Mouse (Mus musculus) stomach, embryonic 14.5 days (tissue): ENCODE measurements around the gene Rarg. TPM values are rescaled to one million over a fixed set of nuclear protein-coding genes. Genes with fewer than 3 reads are reported as not detected.
A peak's percentile ranks its signal among the peaks of the same experiment; 100 is the strongest.

ENCODE experiments used
- ATAC-seq: fragments of 200-750 bp; cut with Nextera tagmentation; 2 replicates; pipeline ENCODE4 v1.8.0; 2017; ENCODE audit warnings: low read depth, moderate TSS enrichment; ENCODE audit not compliant: insufficient number of reproducible peaks, insufficient read depth, low FRiP score
- H3K27ac ChIP-seq: fragments of 300-500 bp; sonication (generic); 2 replicates; pipeline ENCODE4 v1.5.1; 2014; ENCODE audit warnings: mild to moderate bottlenecking, low read length, moderate library complexity, mixed read lengths
- H3K27me3 ChIP-seq: fragments of 300-500 bp; sonication (generic); 2 replicates; pipeline ENCODE4 v1.6.1; 2014; ENCODE audit warnings: low read length, control low read depth, mixed read lengths; ENCODE audit not compliant: control insufficient read depth, insufficient read depth
- H3K36me3 ChIP-seq: fragments of 300-500 bp; sonication (generic); 2 replicates; pipeline ENCODE4 v1.6.1; 2014; ENCODE audit warnings: mild to moderate bottlenecking, control low read depth, low read length, moderate library complexity, mixed read lengths; ENCODE audit not compliant: control insufficient read depth, insufficient read depth
- H3K4me1 ChIP-seq: fragments of 300-500 bp; sonication (generic); 2 replicates; pipeline ENCODE4 v1.6.1; 2014; ENCODE audit warnings: low read length, control low read depth, mixed read lengths; ENCODE audit not compliant: control insufficient read depth, insufficient read depth
- H3K4me2 ChIP-seq: fragments of 300-500 bp; sonication (generic); replicated peaks from 2 replicates; pipeline ENCODE4 v1.6.1; 2014; ENCODE audit warnings: low read depth, low read length, control low read depth
- H3K4me3 ChIP-seq: fragments of 300-500 bp; sonication (generic); 2 replicates; pipeline ENCODE4 v1.5.1; 2014; ENCODE audit warnings: low read depth, low read length, control low read depth
- H3K9ac ChIP-seq: fragments of 300-500 bp; sonication (generic); replicated peaks from 2 replicates; pipeline ENCODE4 v1.6.1; 2014; ENCODE audit warnings: low read depth, mild to moderate bottlenecking, control low read depth, low read length, moderate library complexity, mixed read lengths
- H3K9me3 ChIP-seq: fragments of 300-500 bp; sonication (generic); 2 replicates; pipeline ENCODE4 v1.6.1; 2016; ENCODE audit warnings: low read depth, low read length, control low read depth; ENCODE audit not compliant: control insufficient read depth
- WGBS: fragments of 180-500 bp; shearing (Covaris S2); extraction: QIAGEN DNeasy Blood & Tissue Kit; methylation state at CpG from one replicate; pipeline ENCODE4 v1.1.7; 2014; 5-methylcytosine and 5-hydroxymethylcytosine counted together
- polyA plus RNA-seq: library from polyadenylated mRNA; unstranded; fragments of >200 nt; fragmentation: Nextera tagmentation; extraction: Ambion mirVana; gene quantifications from 2 replicates; pipeline ENCODE4 v1.2.1, GENCODE M21; 2014

The Rarg gene
- polyA plus RNA-seq, 1 experiment from 2014 or later: 40.5 TPM

GRCm38 (mm10) chr15:102245461-102245881 lies 11.8 kb downstream of the Rarg start:
- peak overlapping the region; percentile 99 for H3K27ac ChIP-seq
- peak overlapping the region; percentile 64 for H3K4me2 ChIP-seq
- peaks cover 50% of the 10 kb centered on the region for H3K4me1 ChIP-seq
- 3% methylated on average over 14 of the region's 14 CpGs for WGBS
- H3K9ac ChIP-seq: peak overlapping the region; percentile 79
- no peak for ATAC-seq
- peak overlapping the region; percentile 69 for H3K4me3 ChIP-seq
- H3K27me3 ChIP-seq: no peaks in the 10 kb centered on the region
- H3K9me3 ChIP-seq: no peaks in the 10 kb centered on the region
- H3K36me3 ChIP-seq: no peaks in the 10 kb centered on the region

GRCm38 (mm10) chr15:102244306-102245191 lies 12.8 kb downstream of the Rarg start:
- peaks cover 44% of the 10 kb centered on the region for H3K4me1 ChIP-seq

GRCm38 (mm10) chr15:102243229-102244190 lies 13.8 kb downstream of the Rarg start:
- Histone ChIP-seq H3K4me2 (peak overlapping the region; percentile 64), H3K9me3 (no peaks in the 10 kb centered on the region), H3K9ac (no peak overlapping the region; the same call in 1 of the 2 replicates), H3K4me1 (peaks cover 34% of the 10 kb centered on the region), H3K27ac (peak overlapping the region; percentile 34), H3K36me3 (peaks cover 3% of the 10 kb centered on the region; the same call in 1 of the 2 replicates), H3K4me3 (peak overlapping the region; percentile 17), H3K27me3 (no peaks in the 10 kb centered on the region)
- WGBS: 20% methylated on average over 22 of the region's 22 CpGs
- ATAC-seq: no peak

More at GRCm38 (mm10) chr15:102244306-102245191, 12.8 kb downstream of the Rarg start:
- Histone ChIP-seq H3K9ac (peak overlapping the region; percentile 79), H3K9me3 (no peaks in the 10 kb centered on the region), H3K4me2 (peak overlapping the region; percentile 64), H3K4me3 (peak overlapping the region; percentile 69), H3K36me3 (no peaks in the 10 kb centered on the region; the same call in 1 of the 2 replicates), H3K27ac (peak overlapping the region; percentile 99; the same call in 1 of the 2 replicates), H3K27me3 (no peaks in the 10 kb centered on the region)
- 10% methylated on average over 19 of the region's 19 CpGs for WGBS
- no peak for ATAC-seq

- Histone ChIP-seq H3K4me1 (peaks cover 31% of the 10 kb centered on the region), H3K27me3 (no peaks in the 10 kb centered on the region), H3K9me3 (no peaks in the 10 kb centered on the region), H3K9ac (no peak overlapping the region), H3K4me3 (peak overlapping the region; percentile 17; the same call in 1 of the 2 replicates), H3K4me2 (peak overlapping the region; percentile 64), H3K36me3 (peaks cover 9% of the 10 kb centered on the region; the same call in 1 of the 2 replicates), H3K27ac (peak overlapping the region; percentile 34)
- WGBS: 41% methylated on average over 12 of the region's 12 CpGs
- ATAC-seq: no peak
These were observed 14.7 kb downstream of the Rarg start for GRCm38 (mm10) chr15:102242404-102243228.

DNA sequence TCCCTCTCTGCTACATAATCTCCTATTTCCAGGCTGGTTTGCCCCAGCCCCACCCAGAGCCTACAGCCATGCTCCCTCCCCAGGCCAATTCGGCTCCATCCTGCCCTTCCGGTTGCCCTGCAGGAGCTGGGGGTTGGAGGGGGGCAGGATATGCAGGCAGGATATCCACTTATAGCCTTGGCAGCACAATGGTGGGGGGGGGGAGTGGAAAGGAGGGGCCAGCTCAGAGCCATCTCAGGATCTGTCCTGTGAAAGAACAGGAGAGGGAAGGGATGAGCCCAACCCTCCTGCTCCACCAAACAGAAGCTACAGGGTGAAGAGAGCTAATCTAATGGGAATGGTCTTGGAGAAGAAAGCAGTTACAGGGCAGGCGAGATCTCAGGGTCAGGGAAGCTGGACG lies 16.7 kb downstream of the Rarg start:
- H3K9me3 ChIP-seq: no peaks in the 10 kb centered on the region
- H3K4me1 ChIP-seq: peaks cover 38% of the 10 kb centered on the region
- H3K27me3 ChIP-seq: no peaks in the 10 kb centered on the region
- WGBS: 88% methylated on average over 4 of the region's 4 CpGs
- H3K36me3 ChIP-seq: peaks cover 18% of the 10 kb centered on the region
- H3K4me3 ChIP-seq: no peak overlapping the region
- H3K27ac ChIP-seq: no peak overlapping the region
- no peak overlapping the region for H3K9ac ChIP-seq
- no peak for ATAC-seq
- H3K4me2 ChIP-seq: no peak overlapping the region

DNA sequence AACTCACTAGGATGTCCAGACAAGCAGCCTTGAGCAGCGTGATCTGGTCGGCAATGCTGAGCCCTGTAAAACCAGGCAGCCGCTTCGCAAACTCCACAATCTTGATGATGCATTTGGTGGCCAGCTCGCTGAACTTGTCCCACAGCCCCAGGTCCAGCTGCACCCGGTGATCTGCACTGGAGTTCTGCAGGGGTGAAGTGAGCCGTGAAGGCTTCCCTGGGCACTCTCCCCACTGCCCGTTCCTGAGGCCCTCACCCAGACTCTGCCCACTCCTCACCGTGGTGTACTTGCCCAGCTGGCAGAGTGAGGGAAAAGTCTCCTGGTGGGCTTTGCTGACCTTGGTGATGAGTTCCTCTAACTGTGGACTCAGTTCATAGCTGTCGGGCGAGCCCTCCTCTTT lies 17.5 kb downstream of the Rarg start:
- peaks cover 18% of the 10 kb centered on the region for H3K36me3 ChIP-seq
- no peak overlapping the region for H3K27ac ChIP-seq
- no peak for ATAC-seq
- no peak overlapping the region for H3K4me3 ChIP-seq
- no peaks in the 10 kb centered on the region for H3K9me3 ChIP-seq
- H3K27me3 ChIP-seq: no peaks in the 10 kb centered on the region
- 80% methylated on average over 11 of the region's 11 CpGs for WGBS
- H3K9ac ChIP-seq: no peak overlapping the region
- H3K4me2 ChIP-seq: no peak overlapping the region
- H3K4me1 ChIP-seq: peaks cover 38% of the 10 kb centered on the region

DNA sequence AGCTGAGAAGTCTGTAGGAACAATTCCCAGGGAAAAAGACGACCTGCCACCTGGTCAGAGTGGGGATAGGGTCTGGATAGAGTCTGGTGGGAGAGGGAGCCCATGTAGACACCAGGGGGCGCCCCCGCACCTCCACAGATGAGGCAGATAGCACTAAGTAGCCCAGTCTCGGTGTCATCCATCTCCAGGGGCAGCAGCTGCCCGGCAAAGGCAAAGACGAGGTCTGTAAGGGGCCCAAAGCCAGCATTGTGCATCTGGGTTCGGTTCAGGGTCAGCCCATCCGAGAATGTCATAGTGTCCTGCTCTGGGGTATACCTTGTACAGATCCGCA lies 18.1 kb downstream of the Rarg start:
- ATAC-seq: no peak
- Histone ChIP-seq H3K36me3 (peaks cover 18% of the 10 kb centered on the region), H3K9ac (no peak overlapping the region), H3K27me3 (no peaks in the 10 kb centered on the region), H3K4me2 (no peak overlapping the region), H3K4me1 (peaks cover 38% of the 10 kb centered on the region), H3K4me3 (no peak overlapping the region), H3K27ac (no peak overlapping the region), H3K9me3 (no peaks in the 10 kb centered on the region)
- 11% methylated on average over 9 of the region's 9 CpGs for WGBS
